Mouse (Mus musculus) lung, postnatal 0 days (tissue): ENCODE measurements around the gene Elmo1. TPM values are rescaled to one million over a fixed set of nuclear protein-coding genes. Genes with fewer than 3 reads are reported as not detected.
A peak's percentile ranks its signal among the peaks of the same experiment; 100 is the strongest.

Experiments
- ATAC-seq: fragments of 200-750 bp; cut with Nextera tagmentation; 2 replicates; pipeline ENCODE4 v1.8.0; 2017; ENCODE audit warnings: moderate library complexity
- DNase-seq: peaks from one replicate; pipeline ENCODE4 v3.0.0-alpha.2; 2016; ENCODE audit warnings: low spot score
- H3K27ac ChIP-seq: fragments of 300-500 bp; sonication (generic); 2 replicates; pipeline ENCODE4 v1.5.1; 2014; ENCODE audit warnings: antibody characterized with exemption, mild to moderate bottlenecking, low read length, mixed read lengths
- H3K27me3 ChIP-seq: fragments of 300-500 bp; sonication (generic); replicated peaks from 2 replicates; pipeline ENCODE4 v1.6.1; 2014; ENCODE audit warnings: low read length, mixed read lengths; ENCODE audit not compliant: insufficient read depth
- H3K36me3 ChIP-seq: fragments of 300-500 bp; sonication (generic); 2 replicates; pipeline ENCODE4 v1.6.1; 2014; ENCODE audit warnings: low read length, mixed read lengths; ENCODE audit not compliant: insufficient read depth
- H3K4me1 ChIP-seq: fragments of 300-500 bp; sonication (generic); 2 replicates; pipeline ENCODE4 v1.6.1; 2014; ENCODE audit warnings: antibody characterized with exemption, low read depth, low read length, mixed read lengths; ENCODE audit not compliant: insufficient read depth
- H3K4me2 ChIP-seq: fragments of 300-500 bp; sonication (generic); replicated peaks from 2 replicates; pipeline ENCODE4 v1.6.1; 2014; ENCODE audit warnings: low read depth, mild to moderate bottlenecking, low read length, moderate library complexity, mixed read lengths
- H3K4me3 ChIP-seq: fragments of 300-500 bp; sonication (generic); 2 replicates; pipeline ENCODE4 v1.5.1; 2014; ENCODE audit warnings: low read depth, low read length
- H3K9ac ChIP-seq: fragments of 300-500 bp; sonication (generic); replicated peaks from 2 replicates; pipeline ENCODE4 v1.6.1; 2014; ENCODE audit warnings: low read depth, mild to moderate bottlenecking
- H3K9me3 ChIP-seq: fragments of 300-500 bp; sonication (generic); 2 replicates; pipeline ENCODE4 v1.6.1; 2016; ENCODE audit warnings: low read length, mixed read lengths
- CTCF ChIP-seq: IDR thresholded peaks from 2 replicates; pipeline ENCODE4 v1.5.1; 2016; ENCODE audit warnings: antibody characterized with exemption, mild to moderate bottlenecking
- EP300 ChIP-seq: IDR thresholded peaks from 2 replicates; pipeline ENCODE4 v1.6.1; 2016; ENCODE audit warnings: antibody characterized with exemption, mild to moderate bottlenecking, control low read depth
- WGBS: fragments of 180-500 bp; shearing (Covaris S2); extraction: QIAGEN DNeasy Blood & Tissue Kit; methylation state at CpG from one replicate; pipeline ENCODE4 v1.1.7; 2014; 5-methylcytosine and 5-hydroxymethylcytosine counted together
- polyA plus RNA-seq: library from polyadenylated mRNA; unstranded; fragments of >200 nt; fragmentation: Nextera tagmentation; extraction: Ambion mirVana; gene quantifications from 2 replicates; pipeline ENCODE4 v1.2.1, GENCODE M21; 2015

Elmo1 gene
- 20.8 and 21.9 TPM in 2 replicates for polyA plus RNA-seq

DNA sequence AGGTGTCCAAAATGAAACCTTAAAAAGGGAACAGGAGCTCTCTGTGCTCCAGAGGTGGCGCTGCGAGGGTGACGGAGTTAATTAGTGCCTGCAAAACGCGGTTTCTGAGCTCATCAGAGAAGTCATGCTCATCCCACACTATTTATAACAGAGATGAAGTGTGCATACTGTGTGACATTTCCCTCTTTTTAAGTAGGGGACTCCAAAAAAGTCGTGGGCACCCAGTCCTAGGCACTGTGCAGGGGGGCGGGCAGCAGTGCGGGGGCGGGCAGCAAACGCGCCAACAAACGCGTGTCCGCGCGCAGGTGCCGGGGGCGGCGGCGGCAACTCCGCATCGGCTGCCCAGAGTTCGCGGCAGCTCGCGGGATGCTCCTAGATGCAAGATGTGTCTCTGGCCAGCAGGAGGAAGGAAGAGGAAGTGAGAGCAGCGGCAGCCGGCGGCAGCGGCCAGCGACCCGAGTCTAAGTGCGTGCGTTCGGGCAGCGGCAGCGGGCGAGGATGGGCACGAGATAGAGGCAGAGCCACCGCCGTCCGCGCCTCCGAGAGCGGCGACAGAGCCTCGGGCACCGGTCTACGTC, at the start of gene Elmo1:
Gene Elmo1 (plus strand): TSS at position 464 of the 578 bp plus-strand sequence.
- ATAC-seq, result peak; percentile 71
- peak within 1 kb of the TSS; percentile 94 for H3K4me3 ChIP-seq
- TF ChIP-seq EP300 (no peak), CTCF (peak; percentile 83)
- 0% methylated on average over 37 of the region's 49 CpGs for WGBS
- no peaks in the 10 kb centered on the region for H3K36me3 ChIP-seq
- DNase-seq, result peak; percentile 95
- peak within 1 kb of the TSS; percentile 84 for H3K9ac ChIP-seq
- H3K27me3 ChIP-seq, result no peaks in the 10 kb centered on the region
- peaks cover 21% of the 10 kb centered on the region for H3K4me1 ChIP-seq
- H3K4me2 ChIP-seq, result peak within 1 kb of the TSS; percentile 89
- peak within 1 kb of the TSS; percentile 94 for H3K27ac ChIP-seq
- H3K9me3 ChIP-seq, result no peaks in the 10 kb centered on the region

DNA sequence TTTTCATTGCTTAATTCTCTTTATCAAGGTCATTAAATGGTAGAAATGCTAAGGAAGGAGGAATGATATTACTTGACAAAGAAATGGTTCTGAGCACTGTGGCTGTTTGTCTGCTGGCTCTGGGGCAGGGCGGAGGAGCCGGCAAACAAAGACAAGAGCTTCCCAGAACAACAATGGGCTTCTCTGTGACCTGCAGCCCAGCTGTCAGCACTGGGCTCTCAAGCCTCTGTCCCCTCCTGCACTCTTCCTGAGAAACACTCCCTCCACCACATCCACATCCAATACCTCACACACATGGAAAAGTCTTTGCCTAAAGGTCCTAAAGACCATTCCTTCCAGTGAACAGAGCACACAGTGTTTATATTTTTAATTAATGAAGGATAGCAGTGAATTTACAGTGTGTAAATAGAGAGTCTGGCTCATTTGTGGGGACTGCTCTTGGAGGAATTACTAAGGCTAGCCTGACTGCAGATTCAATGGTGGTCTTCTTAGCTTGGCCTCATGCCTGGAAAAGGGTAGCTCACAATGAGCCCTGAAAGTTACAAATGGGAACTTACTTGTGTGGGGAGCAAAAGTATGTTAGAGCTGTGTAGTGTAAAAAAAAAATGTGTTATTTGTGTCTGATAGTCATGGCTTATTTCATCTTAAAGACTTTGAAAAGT, 49.1 kb upstream of the Elmo1 start:
- no peaks in the 10 kb centered on the region for H3K4me1 ChIP-seq
- no peak overlapping the region for H3K9ac ChIP-seq
- ATAC-seq (no peak), DNase-seq (no peak)
- TF ChIP-seq CTCF (no peak), EP300 (no peak)
- no peak overlapping the region for H3K4me2 ChIP-seq
- H3K4me3 ChIP-seq, result no peak overlapping the region
- H3K27ac ChIP-seq, result no peak overlapping the region
- 53% methylated on average over 2 of the region's 2 CpGs for WGBS
- H3K36me3 ChIP-seq, result no peaks in the 10 kb centered on the region
- H3K9me3 ChIP-seq, result no peaks in the 10 kb centered on the region
- no peaks in the 10 kb centered on the region for H3K27me3 ChIP-seq

DNA sequence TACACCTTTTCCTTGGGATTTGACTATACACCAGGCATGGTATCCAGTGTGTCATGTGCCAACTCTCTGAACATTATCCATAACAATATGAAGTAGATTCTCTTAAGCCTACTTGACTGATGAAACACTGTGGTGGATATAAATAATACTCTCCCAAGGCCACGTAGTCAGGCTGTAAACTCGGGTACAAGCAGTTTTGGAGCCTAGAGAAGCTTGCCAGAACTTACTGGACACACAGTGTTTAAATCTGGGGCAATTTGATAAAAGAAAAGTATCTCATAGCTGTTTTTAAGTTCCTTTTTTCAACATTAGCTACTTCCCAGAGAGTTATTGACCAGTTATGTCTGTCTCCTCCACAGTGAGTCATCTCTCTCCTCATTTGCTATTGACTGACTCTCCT, 47.5 kb upstream of the Elmo1 start:
- Histone ChIP-seq H3K27ac (no peak overlapping the region; the same call in 1 of the 2 replicates), H3K36me3 (no peaks in the 10 kb centered on the region), H3K4me2 (no peak overlapping the region), H3K4me3 (no peak overlapping the region), H3K4me1 (no peaks in the 10 kb centered on the region), H3K9ac (no peak overlapping the region), H3K9me3 (no peaks in the 10 kb centered on the region), H3K27me3 (no peaks in the 10 kb centered on the region)
- TF ChIP-seq EP300 (no peak), CTCF (no peak)
- no peak for ATAC-seq
- 56% methylated on average over 2 of the region's 2 CpGs for WGBS
- peak; percentile 25 for DNase-seq

DNA sequence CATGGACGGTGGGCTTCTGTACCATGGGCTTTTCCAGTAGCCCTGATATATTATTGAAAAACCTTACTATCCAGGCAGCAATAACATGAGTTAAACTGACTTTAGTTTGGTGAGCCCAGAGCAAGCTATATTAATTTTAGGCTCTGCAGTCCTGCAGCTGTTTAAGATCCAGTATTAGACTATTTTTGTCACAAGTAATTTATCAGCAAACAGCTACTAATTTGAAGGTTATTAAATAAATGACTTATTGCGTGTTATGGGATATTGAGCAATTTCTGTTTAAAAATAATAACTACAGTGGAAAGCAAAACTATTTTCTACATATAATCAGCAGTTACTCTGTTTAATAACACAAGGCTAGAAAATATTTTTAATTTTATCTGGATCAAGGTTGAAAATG, 45.0 kb upstream of the Elmo1 start:
- no peaks in the 10 kb centered on the region for H3K27me3 ChIP-seq
- H3K36me3 ChIP-seq, result no peaks in the 10 kb centered on the region
- 61% methylated on average over 2 of the region's 2 CpGs for WGBS
- H3K4me1 ChIP-seq, result no peaks in the 10 kb centered on the region; the same call in 1 of the 2 replicates
- ATAC-seq, result peak; percentile 65
- H3K4me2 ChIP-seq, result no peak overlapping the region
- no peaks in the 10 kb centered on the region for H3K9me3 ChIP-seq
- H3K9ac ChIP-seq, result no peak overlapping the region
- H3K4me3 ChIP-seq, result no peak overlapping the region
- no peak; the same call in 1 of the 2 replicates for TF ChIP-seq EP300
- H3K27ac ChIP-seq, result 0 out of 2 replicates have a peak overlapping the region, but pooled peaks have one; percentile 32
- peak; percentile 77 for DNase-seq

DNA sequence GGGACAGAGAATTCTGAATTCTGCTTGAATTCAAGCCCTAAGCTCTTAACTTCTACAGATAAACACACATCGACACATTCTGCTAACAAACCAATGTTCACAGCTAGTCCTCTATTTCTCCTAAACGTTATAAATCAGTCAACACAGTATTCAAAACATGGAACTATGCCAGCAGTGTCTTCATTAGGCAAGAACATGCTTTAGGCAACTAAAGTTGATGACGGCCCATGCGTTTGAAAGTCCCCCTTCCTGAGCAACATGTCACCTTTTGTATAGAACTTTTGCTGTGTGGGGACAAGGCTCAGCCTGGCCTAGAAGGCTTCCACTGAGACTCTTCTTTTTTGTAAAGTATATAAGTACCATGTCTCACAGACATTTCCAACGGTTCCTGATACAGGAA, 44.6 kb upstream of the Elmo1 start:
- no peak for TF ChIP-seq CTCF
- no peak; the same call in 1 of the 2 replicates for TF ChIP-seq EP300
- Histone ChIP-seq H3K9me3 (no peaks in the 10 kb centered on the region), H3K27me3 (no peaks in the 10 kb centered on the region), H3K4me3 (no peak overlapping the region), H3K4me1 (no peaks in the 10 kb centered on the region; the same call in 1 of the 2 replicates), H3K36me3 (no peaks in the 10 kb centered on the region), H3K4me2 (no peak overlapping the region), H3K27ac (peak overlapping the region; percentile 64), H3K9ac (no peak overlapping the region)
- WGBS, result 34% methylated on average over 5 of the region's 5 CpGs
- peak; percentile 88 for DNase-seq
- peak; percentile 82 for ATAC-seq

DNA sequence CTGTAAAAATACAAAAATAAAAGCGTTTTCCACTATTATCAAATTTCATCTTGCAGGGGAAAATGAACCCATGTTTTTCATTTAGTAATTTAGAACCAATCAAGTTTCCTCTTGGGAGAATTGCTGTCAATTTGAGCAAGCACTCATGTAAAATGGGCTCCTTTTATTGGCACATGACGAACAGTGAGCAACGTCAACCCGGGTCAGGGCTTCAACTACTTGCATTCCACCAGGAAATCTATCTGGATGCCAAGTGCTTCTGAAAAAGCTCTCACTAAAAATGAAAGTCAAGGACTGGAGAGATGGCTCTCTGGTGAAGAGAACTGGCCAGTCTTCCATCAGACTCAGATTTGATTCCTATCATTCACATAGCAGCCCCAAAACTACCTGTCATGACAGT, 44.0 kb upstream of the Elmo1 start:
- ATAC-seq (no peak), DNase-seq (peak; percentile 70)
- no peak for TF ChIP-seq CTCF
- H3K4me2 ChIP-seq, result no peak overlapping the region
- H3K27ac ChIP-seq, result peak overlapping the region; percentile 64
- no peaks in the 10 kb centered on the region for H3K27me3 ChIP-seq
- WGBS, result 36% methylated on average over 4 of the region's 4 CpGs
- no peak overlapping the region for H3K4me3 ChIP-seq
- H3K4me1 ChIP-seq, result no peaks in the 10 kb centered on the region; the same call in 1 of the 2 replicates
- no peaks in the 10 kb centered on the region for H3K36me3 ChIP-seq
- no peaks in the 10 kb centered on the region for H3K9me3 ChIP-seq
- H3K9ac ChIP-seq, result no peak overlapping the region
